Mouse (Mus musculus) natural killer cell, adult 2 months (primary cell): ENCODE results near the gene Rb1.

Source experiments
- DNase-seq, 2 experiments: peaks; one replicate each; pipeline ENCODE4 v3.0.0; 2022; ENCODE audit warnings: low spot score in 2 of 2

The Rb1 gene

DNA sequence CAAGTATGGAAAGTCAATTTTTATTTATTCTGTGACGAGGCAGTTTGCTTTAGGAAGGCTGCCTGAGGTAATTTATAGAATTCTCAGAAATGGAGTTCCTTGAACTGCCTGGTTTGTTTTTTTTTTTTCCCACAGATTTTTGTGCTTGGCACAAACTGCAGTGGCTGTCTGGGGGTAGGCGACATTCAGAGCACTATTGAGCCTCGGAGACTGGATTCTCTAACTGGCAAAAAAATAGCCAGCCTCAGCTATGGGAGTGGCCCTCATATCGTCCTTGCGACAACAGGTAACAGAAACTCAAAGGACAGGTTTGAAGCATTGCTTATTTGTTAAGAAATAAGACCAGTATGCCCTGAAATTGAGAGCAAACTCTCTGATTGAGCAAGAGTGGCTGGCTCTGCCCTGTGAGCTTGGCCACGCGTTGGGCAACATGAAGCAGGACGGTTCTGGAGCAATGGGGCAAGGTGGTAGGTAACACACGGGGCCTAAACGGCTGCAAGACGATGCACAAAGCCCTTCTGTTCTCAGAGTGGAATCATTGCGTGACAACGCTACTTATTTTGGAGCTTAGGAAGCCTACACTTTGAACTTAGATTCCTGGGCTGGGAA lies 163.3 kb downstream of the Rb1 start:
- DNase-seq, result no peak

DNA sequence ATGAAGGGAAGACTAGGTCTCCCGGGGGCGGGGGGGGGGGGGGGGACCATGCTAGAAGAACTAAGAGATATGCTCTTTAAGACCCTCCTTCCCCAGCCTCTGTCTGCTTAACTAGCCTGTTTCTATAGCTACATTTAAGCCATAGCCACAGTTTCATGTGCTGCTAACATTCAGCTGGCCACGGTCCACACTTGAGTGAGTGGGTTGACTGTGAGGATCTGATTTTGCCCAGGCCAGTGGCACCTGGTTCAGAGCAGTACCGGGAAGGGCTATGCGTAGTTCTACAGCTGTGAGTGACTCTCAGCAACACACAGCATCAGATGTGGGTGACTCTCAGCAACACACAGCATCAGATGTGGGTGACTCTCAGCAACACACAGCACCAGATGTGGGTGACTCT lies 164.3 kb downstream of the Rb1 start:
- DNase-seq, result no peak

DNA sequence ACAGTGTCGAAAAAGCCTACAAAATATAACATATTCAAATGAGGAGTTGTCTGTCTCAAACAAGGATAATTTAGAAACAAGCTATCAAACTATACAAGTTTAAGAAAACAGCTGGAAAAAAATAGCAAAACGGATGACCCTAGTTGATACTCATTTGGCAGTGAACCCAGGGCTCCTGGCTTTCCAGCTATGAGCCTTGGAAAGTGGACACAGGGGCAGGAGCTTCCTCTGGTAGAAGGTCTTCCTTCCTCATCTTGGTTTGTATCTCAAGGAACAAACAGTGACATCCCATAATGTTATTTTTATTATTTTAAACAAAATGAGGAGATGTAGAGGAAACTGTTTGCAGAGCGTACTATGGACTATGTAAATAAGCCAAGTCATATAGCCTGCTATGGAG lies 177.5 kb downstream of the Rb1 start:
- no peak for DNase-seq

- no peak for DNase-seq
These were observed 178.9 kb downstream of the Rb1 start for GRCm38 (mm10) chr14:73146721-73147120.

DNA sequence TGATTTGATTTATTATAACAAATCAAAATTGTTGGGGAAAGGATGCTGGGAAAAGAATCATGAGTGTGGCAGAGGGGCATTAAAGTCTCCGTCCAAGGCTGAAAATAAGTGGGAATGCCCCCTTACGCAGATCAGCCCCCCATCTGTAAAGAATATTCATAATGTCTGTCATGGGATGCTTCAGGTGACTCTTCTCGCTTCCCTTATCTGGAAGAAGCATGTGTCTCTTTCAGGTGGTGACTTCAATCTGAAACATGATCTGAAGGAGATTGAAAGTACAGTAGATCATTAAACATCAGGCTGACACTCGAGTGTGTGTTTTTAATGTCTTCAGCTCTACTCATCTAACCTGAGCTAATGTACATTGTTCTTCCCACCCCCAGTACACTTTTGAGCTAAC lies 180.1 kb downstream of the Rb1 start:
- DNase-seq, result no peak

GRCm38 (mm10) chr14:73143710-73144420 lies 181.8 kb downstream of the Rb1 start:
- no peak for DNase-seq

- DNase-seq, result peak; percentile 87
These were observed 182.5 kb downstream of the Rb1 start for GRCm38 (mm10) chr14:73142896-73143709.

- peak in 1 of 2 experiments; percentile 8 for DNase-seq
These were observed 183.2 kb downstream of the Rb1 start for GRCm38 (mm10) chr14:73142421-73142895.

GRCm38 (mm10) chr14:73141800-73142199 lies 183.8 kb downstream of the Rb1 start:
- DNase-seq, result no peak

- DNase-seq, result no peak
These were observed 185.8 kb downstream of the Rb1 start for GRCm38 (mm10) chr14:73139866-73140265.

DNA sequence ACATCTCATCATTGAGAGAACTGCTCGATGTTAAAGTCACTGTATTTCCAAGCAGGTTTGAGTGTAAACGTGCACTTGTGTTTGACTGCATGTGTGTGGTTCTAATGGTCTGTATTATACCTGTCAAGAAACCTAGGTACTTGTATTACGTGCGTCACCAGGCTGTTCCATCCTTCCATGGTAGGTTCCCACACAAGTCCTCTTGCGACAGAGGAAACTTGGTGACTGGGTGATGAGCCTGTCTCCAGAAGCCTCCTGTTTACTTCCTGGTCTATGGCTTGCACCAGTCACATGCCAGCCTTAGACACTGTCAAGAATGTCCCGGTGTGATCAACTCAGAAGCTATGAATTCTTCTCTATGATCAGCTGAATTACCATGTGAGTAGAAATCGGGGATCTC lies 187.1 kb downstream of the Rb1 start:
- no peak for DNase-seq

- DNase-seq, result no peak
These were observed 188.4 kb downstream of the Rb1 start for GRCm38 (mm10) chr14:73137234-73137633.
